Mouse (Mus musculus) forebrain, embryonic 13.5 days (tissue): Measurements from ENCODE around the gene Spryd3. TPM values are rescaled to one million over a fixed set of nuclear protein-coding genes. Genes with fewer than 3 reads are reported as not detected.

Source experiments
- ATAC-seq: fragments of 200-750 bp; cut with Nextera tagmentation; 2 replicates; pipeline ENCODE4 v1.8.0; 2017
- H3K27ac ChIP-seq: fragments of 300-500 bp; sonication (generic); 2 replicates; pipeline ENCODE4 v1.5.1; 2015; ENCODE audit warnings: inconsistent platforms, mild to moderate bottlenecking, moderate library complexity
- H3K27me3 ChIP-seq: fragments of 300-500 bp; sonication (generic); 2 replicates; pipeline ENCODE4 v1.6.1; 2015; ENCODE audit warnings: mild to moderate bottlenecking, inconsistent platforms
- H3K36me3 ChIP-seq: fragments of 300-500 bp; sonication (generic); 2 replicates; pipeline ENCODE4 v1.6.1; 2015; ENCODE audit warnings: mild to moderate bottlenecking, inconsistent platforms; ENCODE audit not compliant: poor library complexity, severe bottlenecking
- H3K4me1 ChIP-seq: fragments of 300-500 bp; sonication (generic); 2 replicates; pipeline ENCODE4 v1.6.1; 2015; ENCODE audit warnings: inconsistent platforms
- H3K4me2 ChIP-seq: fragments of 300-500 bp; sonication (generic); 2 replicates; pipeline ENCODE4 v1.6.1; 2015; ENCODE audit warnings: inconsistent platforms, mild to moderate bottlenecking, moderate library complexity
- H3K4me3 ChIP-seq: fragments of 300-500 bp; sonication (generic); 2 replicates; pipeline ENCODE4 v1.5.1; 2015; ENCODE audit warnings: mild to moderate bottlenecking, inconsistent platforms
- H3K9ac ChIP-seq: fragments of 300-500 bp; sonication (generic); 2 replicates; pipeline ENCODE4 v1.6.1; 2015; ENCODE audit warnings: mild to moderate bottlenecking, inconsistent platforms
- H3K9me3 ChIP-seq: fragments of 300-500 bp; sonication (generic); replicated peaks from 2 replicates; pipeline ENCODE4 v1.6.1; 2016; ENCODE audit warnings: inconsistent platforms
- WGBS: fragments of 180-500 bp; shearing (Covaris S2); methylation state at CpG from one replicate; pipeline ENCODE4 v1.1.7; 2015; 5-methylcytosine and 5-hydroxymethylcytosine counted together
- polyA plus RNA-seq: library from polyadenylated mRNA; unstranded; fragments of >200 nt; fragmentation: Nextera tagmentation; extraction: Ambion mirVana; gene quantifications from 2 replicates; pipeline ENCODE4 v1.2.1, GENCODE M21; 2015

The Spryd3 gene
- 21.7 and 25.4 TPM in 2 replicates for polyA plus RNA-seq

GRCm38 (mm10) chr15:102136129-102136758 lies at the start of gene Spryd3:
Spryd3 (minus strand) TSS chr15:102136234.
- peak within 1 kb of the TSS; percentile 84 for H3K4me3 ChIP-seq
- H3K27me3 ChIP-seq = 0 out of 2 replicates have a peak, but pooled peaks cover 6% of the 10 kb centered on the region
- peak; percentile 100 for ATAC-seq
- H3K9ac ChIP-seq = peak within 1 kb of the TSS; percentile 84
- under 1% methylated on average over 46 of the region's 50 CpGs for WGBS
- peak within 1 kb of the TSS; percentile 82 for H3K4me2 ChIP-seq
- peaks cover 22% of the 10 kb centered on the region for H3K36me3 ChIP-seq
- H3K9me3 ChIP-seq = no peaks in the 10 kb centered on the region
- peaks cover 19% of the 10 kb centered on the region for H3K4me1 ChIP-seq
- peak within 1 kb of the TSS; percentile 81 for H3K27ac ChIP-seq

- Histone ChIP-seq H3K27ac (no peak overlapping the region), H3K27me3 (no peaks in the 10 kb centered on the region), H3K4me3 (no peak overlapping the region), H3K4me1 (no peaks in the 10 kb centered on the region), H3K4me2 (no peak overlapping the region), H3K36me3 (peaks cover 42% of the 10 kb centered on the region; the same call in 1 of the 2 replicates), H3K9ac (no peak overlapping the region), H3K9me3 (no peaks in the 10 kb centered on the region)
- ATAC-seq = no peak
- 89% methylated on average over 3 of the region's 3 CpGs for WGBS
Measured at GRCm38 (mm10) chr15:102183076-102183475, 47.0 kb upstream of the Spryd3 start.

GRCm38 (mm10) chr15:102179924-102180323 lies 43.9 kb upstream of the Spryd3 start:
- WGBS = 92% methylated on average over 14 of the region's 14 CpGs
- no peaks in the 10 kb centered on the region for H3K9me3 ChIP-seq
- no peak for ATAC-seq
- peaks cover 33% of the 10 kb centered on the region; the same call in 1 of the 2 replicates for H3K36me3 ChIP-seq
- H3K4me3 ChIP-seq = no peak overlapping the region
- no peaks in the 10 kb centered on the region for H3K4me1 ChIP-seq
- no peak overlapping the region for H3K4me2 ChIP-seq
- no peak overlapping the region for H3K9ac ChIP-seq
- H3K27ac ChIP-seq = no peak overlapping the region
- H3K27me3 ChIP-seq = no peaks in the 10 kb centered on the region

GRCm38 (mm10) chr15:102179106-102179505 lies 43.1 kb upstream of the Spryd3 start:
- no peaks in the 10 kb centered on the region for H3K9me3 ChIP-seq
- no peaks in the 10 kb centered on the region for H3K27me3 ChIP-seq
- H3K4me3 ChIP-seq = no peak overlapping the region
- no peak overlapping the region for H3K9ac ChIP-seq
- ATAC-seq = no peak
- no peak overlapping the region for H3K4me2 ChIP-seq
- H3K36me3 ChIP-seq = peaks cover 34% of the 10 kb centered on the region; the same call in 1 of the 2 replicates
- 80% methylated on average over 9 of the region's 9 CpGs for WGBS
- H3K4me1 ChIP-seq = no peaks in the 10 kb centered on the region
- no peak overlapping the region for H3K27ac ChIP-seq

- 10% methylated on average over 6 of the region's 6 CpGs for WGBS
- no peak for ATAC-seq
- no peaks in the 10 kb centered on the region for H3K9me3 ChIP-seq
- no peak overlapping the region for H3K27ac ChIP-seq
- H3K4me1 ChIP-seq = no peaks in the 10 kb centered on the region
- no peak overlapping the region for H3K4me3 ChIP-seq
- H3K9ac ChIP-seq = no peak overlapping the region
- H3K36me3 ChIP-seq = peaks cover 27% of the 10 kb centered on the region; the same call in 1 of the 2 replicates
- H3K27me3 ChIP-seq = no peaks in the 10 kb centered on the region
- no peak overlapping the region for H3K4me2 ChIP-seq
Measured at GRCm38 (mm10) chr15:102178279-102178678, 42.2 kb upstream of the Spryd3 start.

GRCm38 (mm10) chr15:102177417-102177816 lies 41.4 kb upstream of the Spryd3 start:
- Histone ChIP-seq H3K9me3 (no peaks in the 10 kb centered on the region), H3K4me3 (no peak overlapping the region), H3K36me3 (peaks cover 24% of the 10 kb centered on the region; the same call in 1 of the 2 replicates), H3K4me2 (no peak overlapping the region), H3K27me3 (no peaks in the 10 kb centered on the region), H3K4me1 (no peaks in the 10 kb centered on the region), H3K27ac (no peak overlapping the region), H3K9ac (no peak overlapping the region)
- 86% methylated on average over 8 of the region's 8 CpGs for WGBS
- no peak for ATAC-seq

- Histone ChIP-seq H3K4me3 (no peak overlapping the region), H3K36me3 (peaks cover 24% of the 10 kb centered on the region; the same call in 1 of the 2 replicates), H3K4me1 (no peaks in the 10 kb centered on the region), H3K27me3 (no peaks in the 10 kb centered on the region), H3K9ac (no peak overlapping the region), H3K27ac (no peak overlapping the region), H3K4me2 (no peak overlapping the region), H3K9me3 (no peaks in the 10 kb centered on the region)
- ATAC-seq = no peak
- 88% methylated on average over 7 of the region's 7 CpGs for WGBS
Measured at GRCm38 (mm10) chr15:102176571-102177316, 40.7 kb upstream of the Spryd3 start.

GRCm38 (mm10) chr15:102175736-102176319 lies 39.8 kb upstream of the Spryd3 start:
- H3K27me3 ChIP-seq = no peaks in the 10 kb centered on the region
- no peak overlapping the region for H3K27ac ChIP-seq
- no peaks in the 10 kb centered on the region for H3K9me3 ChIP-seq
- WGBS = 86% methylated on average over 16 of the region's 16 CpGs
- ATAC-seq = no peak
- H3K4me3 ChIP-seq = no peak overlapping the region
- no peak overlapping the region for H3K4me2 ChIP-seq
- H3K9ac ChIP-seq = no peak overlapping the region; the same call in 1 of the 2 replicates
- no peaks in the 10 kb centered on the region for H3K4me1 ChIP-seq
- peaks cover 24% of the 10 kb centered on the region; the same call in 1 of the 2 replicates for H3K36me3 ChIP-seq

- no peaks in the 10 kb centered on the region for H3K4me1 ChIP-seq
- no peak for ATAC-seq
- 92% methylated on average over 3 of the region's 3 CpGs for WGBS
Measured at GRCm38 (mm10) chr15:102173581-102173980, 37.5 kb upstream of the Spryd3 start.

GRCm38 (mm10) chr15:102169064-102169463 lies 33.0 kb upstream of the Spryd3 start:
- no peak for ATAC-seq
- Histone ChIP-seq H3K27ac (no peak overlapping the region), H3K4me3 (no peak overlapping the region), H3K27me3 (no peaks in the 10 kb centered on the region), H3K9ac (no peak overlapping the region), H3K4me1 (no peaks in the 10 kb centered on the region), H3K9me3 (no peaks in the 10 kb centered on the region), H3K36me3 (no peaks in the 10 kb centered on the region), H3K4me2 (no peak overlapping the region)
- 72% methylated on average over 2 of the region's 2 CpGs for WGBS

More at GRCm38 (mm10) chr15:102173581-102173980, 37.5 kb upstream of the Spryd3 start:
- no peaks in the 10 kb centered on the region for H3K9me3 ChIP-seq
- peaks cover 10% of the 10 kb centered on the region; the same call in 1 of the 2 replicates for H3K36me3 ChIP-seq
- no peak overlapping the region for H3K9ac ChIP-seq
- no peak overlapping the region for H3K4me2 ChIP-seq
- no peaks in the 10 kb centered on the region for H3K27me3 ChIP-seq
- no peak overlapping the region for H3K4me3 ChIP-seq
- no peak overlapping the region for H3K27ac ChIP-seq

GRCm38 (mm10) chr15:102167620-102168021 lies 31.6 kb upstream of the Spryd3 start:
- H3K27ac ChIP-seq = no peak overlapping the region
- no peak overlapping the region for H3K4me2 ChIP-seq
- H3K4me1 ChIP-seq = no peaks in the 10 kb centered on the region
- no peaks in the 10 kb centered on the region for H3K9me3 ChIP-seq
- no peaks in the 10 kb centered on the region for H3K27me3 ChIP-seq
- H3K4me3 ChIP-seq = no peak overlapping the region
- H3K36me3 ChIP-seq = no peaks in the 10 kb centered on the region
- no peak overlapping the region for H3K9ac ChIP-seq
- no peak for ATAC-seq
- WGBS = 71% methylated on average over 6 of the region's 6 CpGs
